Mouse (Mus musculus): ENCODE measurements around the gene Clcn2. TPM values are rescaled to one million over a fixed set of nuclear protein-coding genes. Genes with fewer than 3 reads are reported as not detected.
A peak's percentile ranks its signal among the peaks of the same experiment; 100 is the strongest.

The Clcn2 gene
- polyA plus RNA-seq, 1 experiment from 2014 or later, result 20.8 TPM

GRCm38 (mm10) chr16:20695622-20696323 lies 21.8 kb downstream of the Clcn2 start:
- Histone ChIP-seq H3K9ac (replicated peaks; ENCODE audit: low read depth, low read length) (peak overlapping the region; percentile 70), H3K4me3 (replicated peaks; ENCODE audit: low read length) (peak overlapping the region; percentile 50), H3K36me3 (ENCODE audit: control insufficient read depth, insufficient read depth) (peaks cover 13% of the 10 kb centered on the region), H3K27me3 (replicated peaks; ENCODE audit: control insufficient read depth, insufficient read depth, low read length) (no peaks in the 10 kb centered on the region), H3K27ac (ENCODE audit: low read length) (peak overlapping the region; percentile 86), H3K4me1 (replicated peaks; ENCODE audit: control insufficient read depth, insufficient read depth, low read length) (peaks cover 33% of the 10 kb centered on the region), H3K4me2 (ENCODE audit: low read length) (peak overlapping the region; percentile 79), H3K9me3 (ENCODE audit: control insufficient read depth, low read length) (no peaks in the 10 kb centered on the region)
- ATAC-seq, result peak; percentile 77
- under 1% methylated on average over 46 of the region's 46 CpGs for WGBS

- peak overlapping the region; percentile 50 for H3K4me3 ChIP-seq (replicated peaks; ENCODE audit: low read length)
- H3K27ac ChIP-seq (ENCODE audit: low read length), result peak overlapping the region; percentile 86
- peaks cover 33% of the 10 kb centered on the region for H3K4me1 ChIP-seq (replicated peaks; ENCODE audit: control insufficient read depth, insufficient read depth, low read length)
- no peaks in the 10 kb centered on the region for H3K9me3 ChIP-seq (ENCODE audit: control insufficient read depth, low read length)
- H3K27me3 ChIP-seq (replicated peaks; ENCODE audit: control insufficient read depth, insufficient read depth, low read length), result no peaks in the 10 kb centered on the region
- ATAC-seq, result no peak
- peaks cover 21% of the 10 kb centered on the region for H3K36me3 ChIP-seq (ENCODE audit: control insufficient read depth, insufficient read depth)
- H3K9ac ChIP-seq (replicated peaks; ENCODE audit: low read depth, low read length), result 0 out of 2 replicates have a peak overlapping the region, but pooled peaks have one; percentile 4
- peak overlapping the region; percentile 79 for H3K4me2 ChIP-seq (ENCODE audit: low read length)
- WGBS, result 57% methylated on average over 8 of the region's 8 CpGs
These were observed 22.8 kb downstream of the Clcn2 start for GRCm38 (mm10) chr16:20694781-20695180.

- H3K9ac ChIP-seq (replicated peaks; ENCODE audit: low read depth, low read length), result peak within 1 kb of the TSS; percentile 92
- no peaks in the 10 kb centered on the region for H3K9me3 ChIP-seq (ENCODE audit: control insufficient read depth, low read length)
- peak within 1 kb of the TSS; percentile 82 for H3K4me2 ChIP-seq (ENCODE audit: low read length)
- under 1% methylated on average over 37 of the region's 37 CpGs for WGBS
- H3K4me3 ChIP-seq (replicated peaks; ENCODE audit: low read length), result peak within 1 kb of the TSS; percentile 79
- ATAC-seq, result peak; percentile 94
- peak within 1 kb of the TSS; percentile 97 for H3K27ac ChIP-seq (ENCODE audit: low read length)
- peaks cover 33% of the 10 kb centered on the region for H3K4me1 ChIP-seq (replicated peaks; ENCODE audit: control insufficient read depth, insufficient read depth, low read length)
- no peaks in the 10 kb centered on the region for H3K27me3 ChIP-seq (replicated peaks; ENCODE audit: control insufficient read depth, insufficient read depth, low read length)
- H3K36me3 ChIP-seq (ENCODE audit: control insufficient read depth, insufficient read depth), result peaks cover 29% of the 10 kb centered on the region
These were observed 24.3 kb downstream of the Clcn2 start, which contains the start of gene Fam131a for GRCm38 (mm10) chr16:20693111-20693701. Fam131a (plus strand) TSS chr16:20693241.

GRCm38 (mm10) chr16:20692241-20692965 lies 25.1 kb downstream of the Clcn2 start:
- Histone ChIP-seq H3K9me3 (ENCODE audit: control insufficient read depth, low read length) (no peaks in the 10 kb centered on the region), H3K4me1 (replicated peaks; ENCODE audit: control insufficient read depth, insufficient read depth, low read length) (peaks cover 33% of the 10 kb centered on the region), H3K36me3 (ENCODE audit: control insufficient read depth, insufficient read depth) (peaks cover 34% of the 10 kb centered on the region), H3K27ac (ENCODE audit: low read length) (peak overlapping the region; percentile 97), H3K4me2 (ENCODE audit: low read length) (peak overlapping the region; percentile 82), H3K9ac (replicated peaks; ENCODE audit: low read depth, low read length) (peak overlapping the region; percentile 92; the same call in 1 of the 2 replicates), H3K4me3 (replicated peaks; ENCODE audit: low read length) (peak overlapping the region; percentile 79; the same call in 1 of the 2 replicates), H3K27me3 (replicated peaks; ENCODE audit: control insufficient read depth, insufficient read depth, low read length) (no peaks in the 10 kb centered on the region)
- ATAC-seq, result no peak
- 54% methylated on average over 16 of the region's 16 CpGs for WGBS

- peaks cover 41% of the 10 kb centered on the region for H3K36me3 ChIP-seq (ENCODE audit: control insufficient read depth, insufficient read depth)
- H3K4me3 ChIP-seq (replicated peaks; ENCODE audit: low read length), result no peak overlapping the region
- H3K9ac ChIP-seq (replicated peaks; ENCODE audit: low read depth, low read length), result no peak overlapping the region
- no peaks in the 10 kb centered on the region for H3K9me3 ChIP-seq (ENCODE audit: control insufficient read depth, low read length)
- peaks cover 31% of the 10 kb centered on the region for H3K4me1 ChIP-seq (replicated peaks; ENCODE audit: control insufficient read depth, insufficient read depth, low read length)
- no peak for ATAC-seq
- 75% methylated on average over 1 of the region's 1 CpGs for WGBS
- no peak overlapping the region for H3K4me2 ChIP-seq (ENCODE audit: low read length)
- no peaks in the 10 kb centered on the region for H3K27me3 ChIP-seq (replicated peaks; ENCODE audit: control insufficient read depth, insufficient read depth, low read length)
- no peak overlapping the region for H3K27ac ChIP-seq (ENCODE audit: low read length)
These were observed 25.9 kb downstream of the Clcn2 start for GRCm38 (mm10) chr16:20691617-20692016.

GRCm38 (mm10) chr16:20690774-20691173 lies 26.8 kb downstream of the Clcn2 start:
- peaks cover 50% of the 10 kb centered on the region for H3K36me3 ChIP-seq (ENCODE audit: control insufficient read depth, insufficient read depth)
- no peak overlapping the region for H3K27ac ChIP-seq (ENCODE audit: low read length)
- no peaks in the 10 kb centered on the region for H3K27me3 ChIP-seq (replicated peaks; ENCODE audit: control insufficient read depth, insufficient read depth, low read length)
- no peaks in the 10 kb centered on the region for H3K9me3 ChIP-seq (ENCODE audit: control insufficient read depth, low read length)
- no peak overlapping the region for H3K9ac ChIP-seq (replicated peaks; ENCODE audit: low read depth, low read length)
- ATAC-seq, result no peak
- no peak overlapping the region for H3K4me2 ChIP-seq (ENCODE audit: low read length)
- 93% methylated on average over 3 of the region's 3 CpGs for WGBS
- H3K4me1 ChIP-seq (replicated peaks; ENCODE audit: control insufficient read depth, insufficient read depth, low read length), result peaks cover 25% of the 10 kb centered on the region
- H3K4me3 ChIP-seq (replicated peaks; ENCODE audit: low read length), result no peak overlapping the region

GRCm38 (mm10) chr16:20677974-20678675 lies 39.4 kb downstream of the Clcn2 start:
- ATAC-seq, result no peak
- H3K9me3 ChIP-seq (ENCODE audit: control insufficient read depth, low read length), result no peaks in the 10 kb centered on the region
- no peak overlapping the region for H3K4me2 ChIP-seq (ENCODE audit: low read length)
- H3K27ac ChIP-seq (ENCODE audit: low read length), result no peak overlapping the region
- H3K4me1 ChIP-seq (replicated peaks; ENCODE audit: control insufficient read depth, insufficient read depth, low read length), result peaks cover 17% of the 10 kb centered on the region
- no peak overlapping the region for H3K9ac ChIP-seq (replicated peaks; ENCODE audit: low read depth, low read length)
- no peaks in the 10 kb centered on the region for H3K27me3 ChIP-seq (replicated peaks; ENCODE audit: control insufficient read depth, insufficient read depth, low read length)
- peaks cover 53% of the 10 kb centered on the region for H3K36me3 ChIP-seq (ENCODE audit: control insufficient read depth, insufficient read depth)
- H3K4me3 ChIP-seq (replicated peaks; ENCODE audit: low read length), result no peak overlapping the region
- 65% methylated on average over 10 of the region's 10 CpGs for WGBS

GRCm38 (mm10) chr16:20677380-20677779 lies 40.2 kb downstream of the Clcn2 start:
- Histone ChIP-seq H3K9ac (replicated peaks; ENCODE audit: low read depth, low read length) (no peak overlapping the region), H3K27ac (ENCODE audit: low read length) (no peak overlapping the region), H3K36me3 (ENCODE audit: control insufficient read depth, insufficient read depth) (peaks cover 47% of the 10 kb centered on the region), H3K27me3 (replicated peaks; ENCODE audit: control insufficient read depth, insufficient read depth, low read length) (no peaks in the 10 kb centered on the region), H3K4me1 (replicated peaks; ENCODE audit: control insufficient read depth, insufficient read depth, low read length) (peaks cover 17% of the 10 kb centered on the region), H3K4me2 (ENCODE audit: low read length) (no peak overlapping the region), H3K9me3 (ENCODE audit: control insufficient read depth, low read length) (no peaks in the 10 kb centered on the region), H3K4me3 (replicated peaks; ENCODE audit: low read length) (no peak overlapping the region)
- ATAC-seq, result no peak
- 87% methylated on average over 5 of the region's 5 CpGs for WGBS

- Histone ChIP-seq H3K9me3 (ENCODE audit: control insufficient read depth, low read length) (no peaks in the 10 kb centered on the region), H3K9ac (replicated peaks; ENCODE audit: low read depth, low read length) (no peak overlapping the region), H3K27ac (ENCODE audit: low read length) (no peak overlapping the region), H3K27me3 (replicated peaks; ENCODE audit: control insufficient read depth, insufficient read depth, low read length) (no peaks in the 10 kb centered on the region), H3K36me3 (ENCODE audit: control insufficient read depth, insufficient read depth) (peaks cover 40% of the 10 kb centered on the region), H3K4me1 (replicated peaks; ENCODE audit: control insufficient read depth, insufficient read depth, low read length) (peaks cover 21% of the 10 kb centered on the region), H3K4me2 (ENCODE audit: low read length) (no peak overlapping the region), H3K4me3 (replicated peaks; ENCODE audit: low read length) (no peak overlapping the region)
- no peak for ATAC-seq
- WGBS, result 82% methylated on average over 4 of the region's 4 CpGs
These were observed 40.8 kb downstream of the Clcn2 start for GRCm38 (mm10) chr16:20676702-20677101.
